9 mouse cellular contexts compared by ENCODE assay signal in the genomic region with DNA sequence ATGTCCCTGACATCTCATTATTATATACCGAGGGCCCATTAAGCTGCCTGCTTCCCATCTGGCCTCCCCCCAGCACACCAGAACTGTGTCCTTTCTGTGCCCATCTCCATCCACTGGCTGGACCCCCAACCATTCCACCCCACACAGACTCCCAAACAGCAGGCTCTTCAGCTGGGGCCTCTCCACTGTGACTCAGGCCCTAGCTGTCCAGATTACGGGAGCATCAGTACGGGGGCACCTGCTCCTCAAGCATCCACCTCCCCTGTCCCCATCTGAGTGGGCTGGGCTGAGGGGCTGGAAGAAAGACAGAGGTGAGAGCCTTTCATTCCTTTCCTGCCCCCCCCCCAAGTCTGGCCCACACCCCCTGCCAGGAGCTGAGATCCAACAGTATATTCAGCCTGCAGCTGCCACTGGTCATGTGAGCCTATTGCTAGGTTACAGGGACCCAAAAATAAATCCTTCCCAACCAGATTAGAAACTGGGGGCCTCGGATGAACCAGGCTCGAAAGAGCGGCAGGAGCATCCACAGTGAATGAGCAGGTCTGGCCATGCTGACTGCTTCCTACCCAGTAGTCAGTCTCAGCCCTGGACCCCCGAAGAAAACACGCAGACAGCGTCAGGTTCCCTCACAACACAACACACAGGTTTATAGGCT. TPM values are rescaled to one million over a fixed set of nuclear protein-coding genes. Genes with fewer than 3 reads are reported as not detected.
DNase-seq lines count a peak whose midpoint lies in the region; ATAC-seq and TF ChIP-seq lines count a peak whose summit lies in the region.
"Had no signal": no experiment of that assay in that cellular context is flagged by ENCODE, and none has a peak within 500 bp of the region (broad histone marks: within the 10 kb centered on the region; RNA-seq: fewer than 3 reads in every experiment).

No protein-coding gene starts in this region.

- H3K4me3 ChIP-seq in embryonic facial prominence, embryonic 10.5 days = no peak overlapping the region
- H3K4me3 ChIP-seq in forebrain, postnatal 0 days (ENCODE audit: low read depth, low read length) = no peak overlapping the region
- no peak overlapping the region for H3K4me3 ChIP-seq in myocyte

- WGBS in embryonic facial prominence, embryonic 10.5 days = 68% methylated on average over 9 of the region's 9 CpGs
- WGBS in forebrain, postnatal 0 days = 33% methylated on average over 9 of the region's 9 CpGs

- peaks cover 12% of the 10 kb centered on the region for H3K4me1 ChIP-seq in embryonic facial prominence, embryonic 10.5 days
- H3K4me1 ChIP-seq in forebrain, postnatal 0 days (ENCODE audit: insufficient read depth) = peaks cover 22% of the 10 kb centered on the region

- H3K36me3 ChIP-seq in embryonic facial prominence, embryonic 10.5 days (replicated peaks) = no peaks in the 10 kb centered on the region
- no peaks in the 10 kb centered on the region for H3K36me3 ChIP-seq in forebrain, postnatal 0 days (ENCODE audit: insufficient read depth)
- no peaks in the 10 kb centered on the region for H3K36me3 ChIP-seq in myocyte (ENCODE audit: control insufficient read depth, insufficient read depth)
- H3K36me3 ChIP-seq: G1E had no signal

- no peaks in the 10 kb centered on the region; the same call in 1 of the 2 replicates for H3K27me3 ChIP-seq in embryonic facial prominence, embryonic 10.5 days (replicated peaks; ENCODE audit: low read depth, poor library complexity, severe bottlenecking)
- H3K27me3 ChIP-seq in forebrain, postnatal 0 days (ENCODE audit: insufficient read depth, low read length) = no peaks in the 10 kb centered on the region
- peaks cover 32% of the 10 kb centered on the region for H3K27me3 ChIP-seq in myocyte (ENCODE audit: control insufficient read depth, insufficient read depth, insufficient read length)

- TF ChIP-seq POLR2A in myocyte (IDR thresholded peaks at IDR 0.05; ENCODE audit: insufficient read length, low read depth) = peak; percentile 41

- peak; percentile 84 for ATAC-seq in forebrain, postnatal 0 days

- no peak overlapping the region for H3K4me2 ChIP-seq in forebrain, postnatal 0 days (ENCODE audit: low read depth)
- H3K4me2 ChIP-seq in myocyte (ENCODE audit: low read depth) = peak overlapping the region; percentile 45

- DNase-seq in embryonic facial prominence, embryonic 10.5 days (ENCODE audit: low spot score) = no peak
- DNase-seq in forebrain, postnatal 0 days = peak; percentile 78
- DNase-seq in layer of hippocampus, adult 11-12 months (ENCODE audit: low spot score) = peak; percentile 65
- DNase-seq in ovary, postnatal 14 days (ENCODE audit: low spot score) = no peak
- no peak for DNase-seq in cerebellum, postnatal 4 days (ENCODE audit: low spot score in 2 of 2)
- no peak for DNase-seq in Muller cell, postnatal 12 days (ENCODE audit: inconsistent ontology term)
- no peak for DNase-seq in kidney, postnatal 25 days

- no peaks in the 10 kb centered on the region for H3K79me2 ChIP-seq in myocyte (ENCODE audit: control insufficient read depth, insufficient read depth)

- peak overlapping the region; percentile 52 for H3K27ac ChIP-seq in embryonic facial prominence, embryonic 10.5 days (replicated peaks)
- H3K27ac ChIP-seq in forebrain, postnatal 0 days (ENCODE audit: low read depth, low read length) = peak overlapping the region; percentile 77

- no peak overlapping the region for H3ac ChIP-seq in myocyte (ENCODE audit: control insufficient read depth, insufficient read length)

- peak overlapping the region; percentile 37 for H3K9ac ChIP-seq in forebrain, postnatal 0 days

- H3K9me3 ChIP-seq in embryonic facial prominence, embryonic 10.5 days = no peaks in the 10 kb centered on the region
- H3K9me3 ChIP-seq in forebrain, postnatal 0 days (ENCODE audit: low read length) = no peaks in the 10 kb centered on the region
- H3K9me3 ChIP-seq: G1E had no signal

- no peak for TF ChIP-seq CTCF in forebrain, postnatal 0 days (IDR thresholded peaks at IDR 0.05; ENCODE audit: low read depth)

TF ChIP-seq in myocyte, 11 proteins besides CTCF, POLR2A, EP300 and RAD21:
- peak in 1 of 3 experiments; percentile 44 for TF ChIP-seq MYOG (IDR thresholded peaks at IDR 0.05; ENCODE audit: control insufficient read depth in 1 of 3, insufficient read depth in 1 of 3, insufficient read length in 2 of 3, low read depth in 2 of 3)
- TF ChIP-seq CEBPB (IDR thresholded peaks at IDR 0.05; ENCODE audit: insufficient read depth, poor library complexity, severe bottlenecking) = no peak
- TF ChIP-seq REST (IDR thresholded peaks at IDR 0.05; ENCODE audit: insufficient read depth, insufficient read length) = no peak
- no peak for TF ChIP-seq E2F4 (IDR thresholded peaks at IDR 0.05; ENCODE audit: insufficient read depth)
- no peak for TF ChIP-seq SRF (IDR thresholded peaks at IDR 0.05; ENCODE audit: control insufficient read depth, insufficient read length, low read depth)
- peak; percentile 69 for TF ChIP-seq USF1 (IDR thresholded peaks at IDR 0.05; ENCODE audit: low read depth)
- no peak for TF ChIP-seq TCF3 (IDR thresholded peaks at IDR 0.05; ENCODE audit: insufficient read length, low read depth)
- no peak for TF ChIP-seq TCF12 (IDR thresholded peaks at IDR 0.05; ENCODE audit: insufficient read depth, poor library complexity, severe bottlenecking)
- TF ChIP-seq POLR2AphosphoS2 (IDR thresholded peaks at IDR 0.05; ENCODE audit: insufficient read length, low read depth) = no peak
- TF ChIP-seq MYOD1 (IDR thresholded peaks at IDR 0.05; ENCODE audit: control insufficient read depth in 1 of 3, insufficient read length in 2 of 3, low read depth in 2 of 3) = peak in 1 of 3 experiments; percentile 57
- no peak for TF ChIP-seq MAX (IDR thresholded peaks at IDR 0.05; ENCODE audit: low read depth)

RNA-seq across cellular contexts. Expression of a gene that starts 3.8 kb away (rescaled TPM):
- polyA plus RNA-seq in embryonic facial prominence, embryonic 10.5 days (2016; fragmentation: Nextera tagmentation; extraction: Ambion mirVana) = 0.30 and 0.36 TPM in 2 replicates
- 8.1 and 9.8 TPM in 2 replicates for total RNA-seq in forebrain, postnatal 0 days (2014; rRNA removed)
- 3.2 and 5.3 TPM in 2 replicates for polyA plus RNA-seq in forebrain, postnatal 0 days (2015; fragmentation: Nextera tagmentation; extraction: Ambion mirVana)
- polyA plus RNA-seq in myocyte (2012; fragmentation: generic; extraction: Trizol) = 0.06 TPM
- polyA plus RNA-seq: G1E had no signal

RNA-seq across cellular contexts. Expression of a gene that starts 12.6 kb away (rescaled TPM):
- polyA plus RNA-seq in embryonic facial prominence, embryonic 10.5 days (2016; fragmentation: Nextera tagmentation; extraction: Ambion mirVana) = 194 and 195 TPM in 2 replicates
- 109 and 120 TPM in 2 replicates for total RNA-seq in forebrain, postnatal 0 days (2014; rRNA removed)
- polyA plus RNA-seq in forebrain, postnatal 0 days (2015; fragmentation: Nextera tagmentation; extraction: Ambion mirVana) = 104 and 118 TPM in 2 replicates
- 20.1 TPM for polyA plus RNA-seq in myocyte (2012; fragmentation: generic; extraction: Trizol)

RNA-seq across cellular contexts. Expression of a gene that starts 27.6 kb away (rescaled TPM):
- polyA plus RNA-seq in embryonic facial prominence, embryonic 10.5 days (2016; fragmentation: Nextera tagmentation; extraction: Ambion mirVana) = 4.0 and 4.3 TPM in 2 replicates
- 20.4 and 22.0 TPM in 2 replicates for total RNA-seq in forebrain, postnatal 0 days (2014; rRNA removed)
- polyA plus RNA-seq in forebrain, postnatal 0 days (2015; fragmentation: Nextera tagmentation; extraction: Ambion mirVana) = 9.4 and 12.1 TPM in 2 replicates
- 3.3 TPM for polyA plus RNA-seq in myocyte (2012; fragmentation: generic; extraction: Trizol)

RNA-seq across cellular contexts. Expression of a gene that starts 42.5 kb away (rescaled TPM):
- polyA plus RNA-seq in embryonic facial prominence, embryonic 10.5 days (2016; fragmentation: Nextera tagmentation; extraction: Ambion mirVana) = 3.1 and 3.4 TPM in 2 replicates
- total RNA-seq in forebrain, postnatal 0 days (2014; rRNA removed) = 4.1 and 5.4 TPM in 2 replicates
- polyA plus RNA-seq in forebrain, postnatal 0 days (2015; fragmentation: Nextera tagmentation; extraction: Ambion mirVana) = 3.3 and 4.5 TPM in 2 replicates
- polyA plus RNA-seq in myocyte (2012; fragmentation: generic; extraction: Trizol) = 3.2 TPM

RNA-seq across cellular contexts. Expression of a gene that starts 52.2 kb away (rescaled TPM):
- polyA plus RNA-seq in embryonic facial prominence, embryonic 10.5 days (2016; fragmentation: Nextera tagmentation; extraction: Ambion mirVana) = 23.9 and 25.8 TPM in 2 replicates
- 22.0 and 23.4 TPM in 2 replicates for total RNA-seq in forebrain, postnatal 0 days (2014; rRNA removed)
- 18.1 and 20.7 TPM in 2 replicates for polyA plus RNA-seq in forebrain, postnatal 0 days (2015; fragmentation: Nextera tagmentation; extraction: Ambion mirVana)
- polyA plus RNA-seq in myocyte (2012; fragmentation: generic; extraction: Trizol) = 2.7 TPM

Comparison
In these comparisons a context has a peak if more than half of its experiments do, and no peak if none do; other contexts are left out.
1. DNase-seq: peak in forebrain, postnatal 0 days (single experiment) and layer of hippocampus, adult 11-12 months (single experiment); none in embryonic facial prominence, embryonic 10.5 days (single experiment), ovary, postnatal 14 days (single experiment), cerebellum, postnatal 4 days (0 of 2), Muller cell, postnatal 12 days (single experiment) and kidney, postnatal 25 days (0 of 2).